Mouse (Mus musculus) liver, adult 2 months (tissue): ENCODE data around the gene Pip5k1b.

Experiments
- CTCF ChIP-seq: fragments of 200-500 bp; IDR thresholded peaks from 2 replicates; pipeline ENCODE4 v1.5.1; 2011; ENCODE audit warnings: low read depth, low read length, control low read depth
- POLR2A ChIP-seq: fragments of 200-500 bp; IDR thresholded peaks from 2 replicates; pipeline ENCODE4 v1.6.1; 2011; ENCODE audit warnings: low read length, control low read depth; ENCODE audit not compliant: insufficient read depth; ENCODE audit errors: extremely low read depth

GRCm38 (mm10) chr19:24468616-24469015 is 87.1 kb downstream of the Pip5k1b start:
- no peak for TF ChIP-seq CTCF
- TF ChIP-seq POLR2A: no peak
